Comparison of ENCODE assay signal across 23 mouse cellular contexts in genomic region chr9:113008106-113008505, GRCm38 (mm10).
A peak's percentile ranks its signal among the peaks of the same experiment; 100 is the strongest.
DNase-seq lines count a peak whose midpoint lies in the region; ATAC-seq and TF ChIP-seq lines count a peak whose summit lies in the region.
"Had no signal": no experiment of that assay in that cellular context is flagged by ENCODE, and none has a peak within 500 bp of the region (broad histone marks: within the 10 kb centered on the region; RNA-seq: fewer than 3 reads in every experiment).

No protein-coding gene starts in this region.

- H3K27ac ChIP-seq in midbrain, embryonic 11.5 days (ENCODE audit: low read depth, low read length), result no peak overlapping the region
- H3K27ac ChIP-seq in midbrain, embryonic 13.5 days, result no peak overlapping the region
- H3K27ac ChIP-seq in embryonic fibroblast, embryonic 13.5 days (ENCODE audit: insufficient read depth, low read length), result peak overlapping the region; percentile 31; the same call in 1 of the 2 replicates
- peak overlapping the region; percentile 64 for H3K27ac ChIP-seq in olfactory bulb, adult 2 months (ENCODE audit: insufficient read depth, low read depth, low read length)

- no peaks in the 10 kb centered on the region for H3K9me3 ChIP-seq in midbrain, embryonic 11.5 days (ENCODE audit: control insufficient read depth, low read length)
- no peaks in the 10 kb centered on the region for H3K9me3 ChIP-seq in midbrain, embryonic 13.5 days

- H3K4me2 ChIP-seq in midbrain, embryonic 11.5 days, result no peak overlapping the region
- no peak overlapping the region for H3K4me2 ChIP-seq in midbrain, embryonic 13.5 days (replicated peaks)

- WGBS in midbrain, embryonic 11.5 days, result 82% methylated on average over 4 of the region's 4 CpGs
- 85% methylated on average over 4 of the region's 4 CpGs for WGBS in midbrain, embryonic 13.5 days
- WGBS in olfactory bulb, adult 2 months, result 33% methylated on average over 4 of the region's 4 CpGs

- H3K36me3 ChIP-seq in midbrain, embryonic 11.5 days (ENCODE audit: control insufficient read depth, insufficient read depth, low read length), result no peaks in the 10 kb centered on the region
- no peaks in the 10 kb centered on the region for H3K36me3 ChIP-seq in midbrain, embryonic 13.5 days
- H3K36me3 ChIP-seq: G1E had no signal

- no peak overlapping the region for H3K4me3 ChIP-seq in midbrain, embryonic 11.5 days (ENCODE audit: low read depth, low read length)
- no peak overlapping the region for H3K4me3 ChIP-seq in midbrain, embryonic 13.5 days (replicated peaks)
- H3K4me3 ChIP-seq in embryonic fibroblast, embryonic 13.5 days (ENCODE audit: insufficient read depth, low read length), result no peak overlapping the region
- no peak overlapping the region for H3K4me3 ChIP-seq in olfactory bulb, adult 2 months (ENCODE audit: insufficient read depth, low read depth, low read length)

- H3K9ac ChIP-seq in midbrain, embryonic 11.5 days (ENCODE audit: low read length), result no peak overlapping the region
- no peak overlapping the region for H3K9ac ChIP-seq in midbrain, embryonic 13.5 days (replicated peaks)

- peak; percentile 51 for DNase-seq in midbrain, embryonic 11.5 days (ENCODE audit: low spot score, missing footprints)
- DNase-seq in brain, adult 2 months (ENCODE audit: low read depth, low spot score), result peak; percentile 51
- DNase-seq in cerebellum, adult 18-20 months, result no peak
- no peak for DNase-seq in gastrocnemius, postnatal 10 days
- DNase-seq in testis, postnatal 10 days (ENCODE audit: low spot score), result no peak
- DNase-seq: adrenal gland, adult 2 months; adrenal gland, adult 8-10 months; adrenal gland, postnatal 10 days; adrenal gland, postnatal 14 days; adrenal gland, postnatal 25 days; adrenal gland, postnatal 36 days; B cell, adult 2 months; cerebellum, adult 11 months; cerebellum, adult 11-12 months; cerebellum, adult 2 months had no signal

- no peak for TF ChIP-seq POLR2A in embryonic fibroblast, embryonic 13.5 days (IDR thresholded peaks at IDR 0.05; ENCODE audit: low read depth, low read length)
- no peak for TF ChIP-seq POLR2A in olfactory bulb, adult 2 months (IDR thresholded peaks at IDR 0.05; ENCODE audit: insufficient read depth, low read depth, low read length)

- H3K27me3 ChIP-seq in midbrain, embryonic 11.5 days (ENCODE audit: control insufficient read depth, insufficient read depth, low read length), result no peaks in the 10 kb centered on the region
- H3K27me3 ChIP-seq in midbrain, embryonic 13.5 days, result no peaks in the 10 kb centered on the region
- H3K27me3 ChIP-seq: CH12.LX, Patski had no signal

- TF ChIP-seq CTCF in embryonic fibroblast, embryonic 13.5 days (IDR thresholded peaks at IDR 0.05; ENCODE audit: borderline replicate concordance, insufficient read depth, low read length), result no peak
- TF ChIP-seq CTCF in olfactory bulb, adult 2 months (IDR thresholded peaks at IDR 0.05; ENCODE audit: insufficient read depth, low read depth, low read length), result no peak

- ATAC-seq in midbrain, embryonic 11.5 days (ENCODE audit: low FRiP score), result no peak
- no peak for ATAC-seq in midbrain, embryonic 13.5 days
- ATAC-seq: activated CD4-positive, CD25-positive, alpha-beta regulatory T cell, adult 4 months; CD4-positive, CD25-positive, alpha-beta regulatory T cell, adult 4 months; Patski had no signal

- no peaks in the 10 kb centered on the region for H3K4me1 ChIP-seq in midbrain, embryonic 11.5 days (ENCODE audit: control insufficient read depth, insufficient read depth, low read length)
- no peaks in the 10 kb centered on the region for H3K4me1 ChIP-seq in midbrain, embryonic 13.5 days (replicated peaks)
- H3K4me1 ChIP-seq in embryonic fibroblast, embryonic 13.5 days (ENCODE audit: control insufficient read depth, insufficient read depth, low read length), result peaks cover 14% of the 10 kb centered on the region
- peaks cover 2% of the 10 kb centered on the region for H3K4me1 ChIP-seq in olfactory bulb, adult 2 months (ENCODE audit: control insufficient read depth, insufficient read depth, low read length)

Comparison
In these comparisons a context has a peak if more than half of its experiments do, and no peak if none do; other contexts are left out.
1. DNase-seq: peak in midbrain, embryonic 11.5 days (single experiment) and brain, adult 2 months (single experiment); none in cerebellum, adult 18-20 months (0 of 2), gastrocnemius, postnatal 10 days (single experiment) and testis, postnatal 10 days (single experiment).
2. H3K27ac ChIP-seq: peak in embryonic fibroblast, embryonic 13.5 days (single experiment) and olfactory bulb, adult 2 months (single experiment); none in midbrain, embryonic 11.5 days (single experiment) and midbrain, embryonic 13.5 days (single experiment).